Mouse (Mus musculus): ENCODE data around the gene Krtap17-1. TPM values are rescaled to one million over a fixed set of nuclear protein-coding genes. Genes with fewer than 3 reads are reported as not detected.

The Krtap17-1 gene
- not detected for polyA plus RNA-seq (2017; shearing (Covaris generic))

GRCm38 (mm10) chr11:99993620-99994383 is at the start of gene Krtap17-1:
TSS of gene Krtap17-1 (minus strand) at chr11:99993994.

GRCm38 (mm10) chr11:100041454-100041853 is 47.7 kb upstream of the Krtap17-1 start, which contains the start of gene Krt34:
TSS of gene Krt34 (minus strand) at chr11:100041554.

DNA sequence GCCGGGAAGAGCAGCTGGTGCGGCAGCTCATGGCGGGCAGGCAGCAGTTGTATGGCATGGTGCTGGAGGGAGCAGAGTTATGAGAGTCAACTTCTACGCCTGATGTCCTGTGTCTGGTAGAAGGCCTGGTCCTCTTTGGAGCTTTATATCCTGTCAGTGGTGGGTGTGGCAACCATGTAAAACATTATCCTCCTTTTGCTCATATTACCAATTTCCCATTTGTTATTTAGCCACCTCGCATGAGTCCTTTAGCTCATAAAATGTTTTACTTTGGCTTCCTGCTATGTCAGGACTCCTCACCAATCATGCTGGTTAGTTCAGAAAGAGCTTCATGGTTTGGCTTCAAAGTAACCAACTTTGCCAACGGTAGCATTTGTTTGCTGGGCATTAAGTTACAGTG is 36.0 kb upstream of the Krtap17-1 start, which contains the start of gene Krt33b:
Gene Krt33b, minus strand, starts transcription at position 101 of the 400 bp plus-strand sequence.

DNA sequence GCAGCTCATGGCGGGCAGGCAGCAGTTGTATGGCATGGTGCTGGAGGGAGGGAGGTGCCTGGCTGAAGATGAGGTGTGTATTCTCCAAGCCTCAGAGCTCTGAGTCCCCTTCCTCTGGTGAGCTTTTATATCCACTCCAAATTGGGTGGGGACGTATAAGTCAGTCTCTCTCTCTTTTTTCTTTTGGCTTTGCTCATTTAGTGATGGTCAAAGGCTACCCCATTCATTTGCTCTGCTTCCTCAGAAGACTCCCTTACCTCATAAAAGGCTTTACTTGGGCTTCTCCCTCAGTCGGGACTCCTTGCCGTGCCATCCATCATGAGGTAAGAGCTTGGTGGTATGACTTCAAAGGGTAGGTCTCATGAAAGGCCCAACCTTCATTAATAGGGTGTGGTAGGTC is 22.3 kb upstream of the Krtap17-1 start, which contains the start of gene Krt33a:
Gene Krt33a, minus strand, starts transcription at position 101 of the 400 bp plus-strand sequence.

GRCm38 (mm10) chr11:99986180-99986647 is 7.6 kb downstream of the Krtap17-1 start, which contains the start of gene Krtap16-1:
TSS of gene Krtap16-1 (minus strand) at chr11:99986597.

DNA sequence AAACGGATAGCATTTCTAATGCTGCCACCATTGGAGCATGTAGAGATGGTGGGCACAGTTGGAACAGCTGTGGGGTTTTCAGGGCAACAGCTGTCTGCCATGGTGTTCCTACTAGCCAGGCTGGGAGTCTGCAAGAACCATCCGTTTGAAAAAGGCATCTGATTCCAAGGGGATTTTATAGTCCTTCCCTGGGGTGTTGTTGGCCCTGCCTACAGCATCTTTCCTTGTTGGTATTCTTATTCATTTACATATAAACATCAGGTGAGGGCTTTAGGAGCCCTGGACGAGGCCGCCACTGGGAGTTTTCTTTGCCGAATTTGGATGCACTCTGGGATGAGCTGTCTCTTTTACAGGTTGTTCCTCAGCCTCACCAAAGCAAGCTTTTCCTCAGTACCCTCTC is 14.8 kb downstream of the Krtap17-1 start, which contains the start of gene Krtap29-1:
Gene Krtap29-1, minus strand, starts transcription at position 101 of the 400 bp plus-strand sequence.

GRCm38 (mm10) chr11:99948175-99948574 is 45.6 kb downstream of the Krtap17-1 start, which contains the start of gene Krtap9-5:
TSS of gene Krtap9-5 (plus strand) at chr11:99948475.

Other genes with a start within 250 kb of the Krtap17-1 start
- gene Gm11595, start 221.1 kb downstream of the Krtap17-1 start, polyA plus RNA-seq (2017; shearing (Covaris generic)) = not detected
- gene Krtap4-8, start 213.3 kb downstream of the Krtap17-1 start, polyA plus RNA-seq (2017; shearing (Covaris generic)) = not detected
- gene Krtap4-9, start 208.8 kb downstream of the Krtap17-1 start, polyA plus RNA-seq (2017; shearing (Covaris generic)) = not detected
- not detected for gene Gm11596, start 200.5 kb downstream of the Krtap17-1 start, polyA plus RNA-seq (2017; shearing (Covaris generic))
- gene Gm11569, start 195.1 kb downstream of the Krtap17-1 start, polyA plus RNA-seq (2017; shearing (Covaris generic)) = not detected
- gene Gm11554, start 189.5 kb downstream of the Krtap17-1 start, polyA plus RNA-seq (2017; shearing (Covaris generic)) = not detected
- gene Krtap4-13, start 184.1 kb downstream of the Krtap17-1 start, polyA plus RNA-seq (2017; shearing (Covaris generic)) = not detected
- gene Gm11564, start 178.3 kb downstream of the Krtap17-1 start, polyA plus RNA-seq (2017; shearing (Covaris generic)) = not detected
- gene 2300003K06Rik, start 155.9 kb downstream of the Krtap17-1 start, polyA plus RNA-seq (2017; shearing (Covaris generic)) = not detected
- gene Krtap4-16, start 142.4 kb downstream of the Krtap17-1 start, polyA plus RNA-seq (2017; shearing (Covaris generic)) = not detected
- gene Gm11568, start 136.1 kb downstream of the Krtap17-1 start, polyA plus RNA-seq (2017; shearing (Covaris generic)) = not detected
- not detected for gene Gm11559, start 129.5 kb downstream of the Krtap17-1 start, polyA plus RNA-seq (2017; shearing (Covaris generic))
- gene Krtap9-1, start 120.6 kb downstream of the Krtap17-1 start, polyA plus RNA-seq (2017; shearing (Covaris generic)) = not detected
- not detected for gene Gm11567, start 114.8 kb downstream of the Krtap17-1 start, polyA plus RNA-seq (2017; shearing (Covaris generic))
- gene Krtap31-1, start 86.1 kb downstream of the Krtap17-1 start, polyA plus RNA-seq (2017; shearing (Covaris generic)) = not detected
- gene Gm11565, start 79.2 kb downstream of the Krtap17-1 start, polyA plus RNA-seq (2017; shearing (Covaris generic)) = not detected
- gene Krtap31-2, start 57.7 kb downstream of the Krtap17-1 start, polyA plus RNA-seq (2017; shearing (Covaris generic)) = not detected
- not detected for gene Krtap9-5, start 45.5 kb downstream of the Krtap17-1 start, polyA plus RNA-seq (2017; shearing (Covaris generic))
- not detected for gene Krtap29-1, start 14.9 kb downstream of the Krtap17-1 start, polyA plus RNA-seq (2017; shearing (Covaris generic))
- not detected for gene Krtap16-1, start 7.4 kb downstream of the Krtap17-1 start, polyA plus RNA-seq (2017; shearing (Covaris generic))
- not detected for gene Krt33a, start 22.2 kb upstream of the Krtap17-1 start, polyA plus RNA-seq (2017; shearing (Covaris generic))
- not detected for gene Krt33b, start 35.9 kb upstream of the Krtap17-1 start, polyA plus RNA-seq (2017; shearing (Covaris generic))
- not detected for gene Krt34, start 47.6 kb upstream of the Krtap17-1 start, polyA plus RNA-seq (2017; shearing (Covaris generic))
- not detected for gene Krt31, start 56.6 kb upstream of the Krtap17-1 start, polyA plus RNA-seq (2017; shearing (Covaris generic))
- gene Krt32, start 94.2 kb upstream of the Krtap17-1 start, polyA plus RNA-seq (2017; shearing (Covaris generic)) = not detected
- not detected for gene Krt35, start 102.2 kb upstream of the Krtap17-1 start, polyA plus RNA-seq (2017; shearing (Covaris generic))
- not detected for gene Krt36, start 111.6 kb upstream of the Krtap17-1 start, polyA plus RNA-seq (2017; shearing (Covaris generic))
- gene Krt13, start 127.6 kb upstream of the Krtap17-1 start, polyA plus RNA-seq (2017; shearing (Covaris generic)) = not detected
- gene Krt15, start 141.9 kb upstream of the Krtap17-1 start, polyA plus RNA-seq (2017; shearing (Covaris generic)) = not detected
- not detected for gene Krt19, start 154.7 kb upstream of the Krtap17-1 start, polyA plus RNA-seq (2017; shearing (Covaris generic))
- not detected for gene Krt9, start 199.3 kb upstream of the Krtap17-1 start, polyA plus RNA-seq (2017; shearing (Covaris generic))
- not detected for gene Krt14, start 213.6 kb upstream of the Krtap17-1 start, polyA plus RNA-seq (2017; shearing (Covaris generic))

Data from CD4-positive, CD25-positive, alpha-beta regulatory T cell (primary cell).